Mouse (Mus musculus): Measurements from ENCODE around the gene Olfr619.

- TF ChIP-seq MAX (IDR thresholded peaks at IDR 0.05) = no peak
- no peak for TF ChIP-seq CTCF (IDR thresholded peaks at IDR 0.05; ENCODE audit: control insufficient read depth, insufficient read depth, insufficient read length)
- no peak for TF ChIP-seq USF1 (IDR thresholded peaks at IDR 0.05; ENCODE audit: low read depth)
These were observed 36.4 kb downstream of the Olfr619 start for GRCm38 (mm10) chr7:103636795-103637194.

All from C2C12 (cell line).